Mouse (Mus musculus) liver, embryonic 14.5 days (tissue): Measurements from ENCODE around the gene Crebbp. TPM values are rescaled to one million over a fixed set of nuclear protein-coding genes. Genes with fewer than 3 reads are reported as not detected.

ENCODE experiments used
- ATAC-seq: fragments of 200-750 bp; cut with Nextera tagmentation; 2 replicates; pipeline ENCODE4 v1.8.0; 2017; ENCODE audit warnings: moderate number of reproducible peaks, mild to moderate bottlenecking, moderate library complexity; ENCODE audit not compliant: insufficient read depth
- DNase-seq, 3 experiments: peaks; one replicate each; pipeline ENCODE4 v3.0.0-alpha.2; 2012 to 2013; ENCODE audit warnings: low read depth in 3 of 3, low spot score in 3 of 3
- H3K27ac ChIP-seq: fragments of 300-500 bp; sonication (generic); 2 replicates; pipeline ENCODE4 v1.5.1; 2014; ENCODE audit warnings: moderate library complexity, mild to moderate bottlenecking, control low read depth, inconsistent platforms
- H3K27me3 ChIP-seq: fragments of 300-500 bp; sonication (generic); 2 replicates; pipeline ENCODE4 v1.6.1; 2014; ENCODE audit warnings: mild to moderate bottlenecking, low read length, moderate library complexity; ENCODE audit not compliant: control insufficient read depth, insufficient read depth
- H3K36me3 ChIP-seq: fragments of 300-500 bp; sonication (generic); replicated peaks from 2 replicates; pipeline ENCODE4 v1.6.1; 2014; ENCODE audit warnings: low read depth; ENCODE audit not compliant: control insufficient read depth, insufficient read depth
- H3K4me1 ChIP-seq, 2 experiments: fragments of 200-500 bp in 1 of 2; fragments of 300-500 bp in 1 of 2; sonication (generic) in 1 of 2; replicated peaks; 2 replicates each; pipeline ENCODE4 v1.6.1; 2012 to 2014; ENCODE audit warnings: antibody characterized with exemption in 1 of 2, inconsistent platforms in 1 of 2, low read length in 1 of 2; ENCODE audit not compliant: control insufficient read depth in 2 of 2, insufficient read depth in 2 of 2
- H3K4me2 ChIP-seq: fragments of 300-500 bp; sonication (generic); 2 replicates; pipeline ENCODE4 v1.6.1; 2014; ENCODE audit warnings: low read depth, mild to moderate bottlenecking, control low read depth, moderate library complexity
- H3K4me3 ChIP-seq, 2 experiments: fragments of 200-500 bp in 1 of 2; fragments of 300-500 bp in 1 of 2; sonication (generic) in 1 of 2; 2 replicates each; pipeline ENCODE4 v1.5.1; 2012 to 2014; ENCODE audit warnings: low read depth in 2 of 2, low read length in 2 of 2, mild to moderate bottlenecking in 2 of 2, control low read depth in 1 of 2, inconsistent platforms in 1 of 2, moderate library complexity in 1 of 2; ENCODE audit not compliant: insufficient read depth in 1 of 2
- H3K9ac ChIP-seq: fragments of 300-500 bp; sonication (generic); replicated peaks from 2 replicates; pipeline ENCODE4 v1.6.1; 2014; ENCODE audit warnings: mild to moderate bottlenecking, control low read depth, moderate library complexity
- H3K9me3 ChIP-seq: fragments of 300-500 bp; sonication (generic); 2 replicates; pipeline ENCODE4 v1.6.1; 2016; ENCODE audit warnings: low read length, mixed read lengths; ENCODE audit not compliant: control insufficient read depth
- CTCF ChIP-seq: IDR thresholded peaks from 2 replicates; pipeline ENCODE4 v1.5.1; 2016; ENCODE audit warnings: antibody characterized with exemption, low read depth, control low read depth
- EP300 ChIP-seq: IDR thresholded peaks from 2 replicates; pipeline ENCODE4 v1.6.1; 2016; ENCODE audit warnings: antibody characterized with exemption, low read depth
- WGBS: fragments of 180-500 bp; shearing (Covaris S2); extraction: QIAGEN DNeasy Blood & Tissue Kit; methylation state at CpG from one replicate; pipeline ENCODE4 v1.1.7; 2014; ENCODE audit not compliant: insufficient replicate concordance; 5-methylcytosine and 5-hydroxymethylcytosine counted together
- polyA plus RNA-seq, 2 experiments: library from polyadenylated mRNA; depleted of rRNA in 1 of 2; stranded (reverse) in 1 of 2; unstranded in 1 of 2; fragments of >200 nt; fragmentation: Nextera tagmentation in 1 of 2; extraction: Ambion mirVana in 1 of 2; gene quantifications; 2 replicates each; pipeline versions ENCODE4 v1.2.1 to v1.2.3; 2012 to 2014

Crebbp gene
- polyA plus RNA-seq, 2 experiments: 3.6 to 7.0 TPM

DNA sequence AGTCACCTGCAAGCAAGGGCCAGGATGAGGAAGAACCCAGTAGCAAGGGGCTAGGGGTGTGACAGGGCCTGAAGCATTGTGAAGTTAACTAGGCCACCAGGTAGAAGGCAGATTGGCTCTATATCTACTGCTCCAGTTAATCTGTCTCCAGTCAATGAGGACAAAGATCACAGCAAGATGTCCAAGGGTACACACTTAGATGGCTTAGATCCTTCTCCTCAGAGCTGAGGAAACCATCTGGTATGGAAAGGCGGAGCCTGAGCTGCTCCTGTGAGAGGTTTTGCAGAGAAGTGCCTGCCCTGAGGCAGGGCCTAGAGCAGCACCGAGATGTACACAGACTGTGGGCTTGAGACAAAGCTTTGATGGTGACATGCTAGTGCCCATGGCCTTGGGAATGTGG is 169.7 kb downstream of the Crebbp start:
- Histone ChIP-seq H3K4me2 (no peak overlapping the region), H3K4me1 (no peaks in the 10 kb centered on the region), H3K9me3 (no peaks in the 10 kb centered on the region), H3K27ac (no peak overlapping the region), H3K4me3 (no peak overlapping the region), H3K9ac (no peak overlapping the region), H3K36me3 (peaks cover 39% of the 10 kb centered on the region), H3K27me3 (no peaks in the 10 kb centered on the region)
- DNase-seq (no peak), ATAC-seq (no peak)
- TF ChIP-seq EP300: no peak
- no peak for TF ChIP-seq CTCF
- 74% methylated on average over 2 of the region's 2 CpGs for WGBS

DNA sequence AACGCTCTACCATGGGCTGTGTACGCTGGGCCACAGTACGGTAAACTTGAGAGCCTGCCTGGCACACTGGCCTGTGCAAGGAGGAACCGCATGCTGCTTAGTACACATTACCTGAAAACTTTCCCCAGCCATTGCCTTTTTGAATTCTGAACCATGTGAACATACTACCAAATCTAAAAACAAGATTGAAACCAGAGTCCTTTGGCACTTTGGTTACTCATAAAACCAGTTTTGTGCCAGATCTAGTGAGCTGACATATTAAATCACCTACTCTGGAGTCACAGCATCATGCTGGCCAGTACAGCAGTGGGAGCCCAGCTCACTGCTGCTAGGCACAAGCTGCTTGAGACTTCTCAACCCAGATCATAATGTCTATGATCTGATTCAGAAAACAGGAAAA is 172.2 kb downstream of the Crebbp start:
- no peak overlapping the region for H3K4me2 ChIP-seq
- ATAC-seq (no peak), DNase-seq (no peak)
- H3K27ac ChIP-seq: no peak overlapping the region
- TF ChIP-seq EP300 (no peak), CTCF (no peak)
- no peak overlapping the region for H3K9ac ChIP-seq
- H3K27me3 ChIP-seq: no peaks in the 10 kb centered on the region
- no peaks in the 10 kb centered on the region for H3K4me1 ChIP-seq
- WGBS: 84% methylated on average over 4 of the region's 4 CpGs
- H3K4me3 ChIP-seq: no peak overlapping the region
- peaks cover 39% of the 10 kb centered on the region for H3K36me3 ChIP-seq
- no peaks in the 10 kb centered on the region for H3K9me3 ChIP-seq

GRCm38 (mm10) chr16:4040206-4040605 is 173.6 kb downstream of the Crebbp start:
- WGBS: 72% methylated on average over 5 of the region's 5 CpGs
- peaks cover 35% of the 10 kb centered on the region for H3K36me3 ChIP-seq
- no peak for TF ChIP-seq CTCF
- no peak for TF ChIP-seq EP300

DNA sequence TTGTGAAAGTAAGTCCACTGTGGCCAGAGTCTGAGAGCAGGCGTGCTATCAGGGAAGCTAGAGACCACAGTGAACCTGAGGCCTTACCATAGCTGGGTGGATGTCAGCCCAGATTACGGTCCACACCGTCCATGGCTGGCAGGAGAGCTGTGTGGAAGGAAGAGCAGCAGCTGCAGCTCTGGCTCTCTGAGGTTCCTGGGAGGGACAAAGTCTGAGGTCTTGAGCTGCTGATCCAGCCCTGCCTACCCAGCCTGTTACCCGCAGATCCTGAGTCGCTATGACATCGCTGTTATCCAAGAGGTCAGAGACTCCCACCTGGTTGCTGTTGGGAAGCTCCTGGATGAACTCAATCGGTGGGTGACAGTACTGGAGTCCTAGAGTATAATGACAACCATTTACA is 176.1 kb downstream of the Crebbp start:
- ATAC-seq (no peak), DNase-seq (no peak)
- Histone ChIP-seq H3K9me3 (no peaks in the 10 kb centered on the region), H3K4me3 (no peak overlapping the region), H3K27ac (no peak overlapping the region), H3K27me3 (no peaks in the 10 kb centered on the region), H3K9ac (no peak overlapping the region), H3K4me1 (peaks cover 9 to 14% of the 10 kb centered on the region in 2 experiments), H3K36me3 (peaks cover 21% of the 10 kb centered on the region), H3K4me2 (no peak overlapping the region)
- 88% methylated on average over 7 of the region's 7 CpGs for WGBS
- no peak for TF ChIP-seq EP300
- TF ChIP-seq CTCF: no peak

More at GRCm38 (mm10) chr16:4040206-4040605, 173.6 kb downstream of the Crebbp start:
- Histone ChIP-seq H3K4me3 (no peak overlapping the region), H3K27ac (no peak overlapping the region), H3K9ac (no peak overlapping the region), H3K27me3 (no peaks in the 10 kb centered on the region), H3K4me2 (no peak overlapping the region), H3K9me3 (no peaks in the 10 kb centered on the region), H3K4me1 (no peaks in the 10 kb centered on the region)
- DNase-seq: no peak
- no peak for ATAC-seq

DNA sequence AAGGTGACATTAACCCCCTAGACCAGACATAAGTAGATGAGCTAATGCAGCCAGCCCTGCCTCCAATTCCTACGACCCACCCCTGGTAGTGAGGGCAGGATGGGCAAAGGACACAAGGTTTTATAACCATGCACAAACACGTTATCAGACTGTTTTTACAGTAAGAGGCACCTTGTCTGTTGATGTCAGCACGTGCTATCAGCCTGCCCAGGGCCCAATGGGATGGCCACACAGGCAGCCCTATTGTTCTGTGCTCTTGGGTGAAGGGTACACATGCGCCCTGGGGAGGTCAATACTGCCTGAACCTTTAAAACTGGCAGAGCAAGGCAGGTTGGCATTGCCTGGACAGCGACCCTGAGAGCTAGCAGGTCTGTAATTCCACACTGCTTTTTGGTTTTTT is 177.0 kb downstream of the Crebbp start, which contains the start of gene Dnase1:
Gene Dnase1 (plus strand): TSS at position 136 of the 400 bp plus-strand sequence.
- TF ChIP-seq EP300: no peak
- TF ChIP-seq CTCF: no peak
- WGBS: 64% methylated on average over 5 of the region's 5 CpGs
- Histone ChIP-seq H3K27ac (no peak within 1 kb of the TSS), H3K4me1 (peaks cover 13 to 19% of the 10 kb centered on the region in 2 experiments), H3K36me3 (peaks cover 18% of the 10 kb centered on the region), H3K27me3 (no peaks in the 10 kb centered on the region), H3K4me2 (no peak within 1 kb of the TSS), H3K4me3 (no peak within 1 kb of the TSS), H3K9ac (no peak within 1 kb of the TSS), H3K9me3 (no peaks in the 10 kb centered on the region)
- DNase-seq (no peak), ATAC-seq (no peak)
